Mouse (Mus musculus) embryonic fibroblast, embryonic 13.5 days (primary cell): ENCODE measurements around the gene Abraxas2.

Source experiments
- CTCF ChIP-seq: IDR thresholded peaks from 2 replicates; pipeline ENCODE4 v1.5.1; 2011; ENCODE audit warnings: mild to moderate bottlenecking, control low read depth, low read length, moderate library complexity, borderline replicate concordance; ENCODE audit not compliant: insufficient read depth
- POLR2A ChIP-seq: IDR thresholded peaks from 2 replicates; pipeline ENCODE4 v1.6.1; 2011; ENCODE audit warnings: low read depth, mild to moderate bottlenecking, control low read depth, low read length, moderate library complexity

DNA sequence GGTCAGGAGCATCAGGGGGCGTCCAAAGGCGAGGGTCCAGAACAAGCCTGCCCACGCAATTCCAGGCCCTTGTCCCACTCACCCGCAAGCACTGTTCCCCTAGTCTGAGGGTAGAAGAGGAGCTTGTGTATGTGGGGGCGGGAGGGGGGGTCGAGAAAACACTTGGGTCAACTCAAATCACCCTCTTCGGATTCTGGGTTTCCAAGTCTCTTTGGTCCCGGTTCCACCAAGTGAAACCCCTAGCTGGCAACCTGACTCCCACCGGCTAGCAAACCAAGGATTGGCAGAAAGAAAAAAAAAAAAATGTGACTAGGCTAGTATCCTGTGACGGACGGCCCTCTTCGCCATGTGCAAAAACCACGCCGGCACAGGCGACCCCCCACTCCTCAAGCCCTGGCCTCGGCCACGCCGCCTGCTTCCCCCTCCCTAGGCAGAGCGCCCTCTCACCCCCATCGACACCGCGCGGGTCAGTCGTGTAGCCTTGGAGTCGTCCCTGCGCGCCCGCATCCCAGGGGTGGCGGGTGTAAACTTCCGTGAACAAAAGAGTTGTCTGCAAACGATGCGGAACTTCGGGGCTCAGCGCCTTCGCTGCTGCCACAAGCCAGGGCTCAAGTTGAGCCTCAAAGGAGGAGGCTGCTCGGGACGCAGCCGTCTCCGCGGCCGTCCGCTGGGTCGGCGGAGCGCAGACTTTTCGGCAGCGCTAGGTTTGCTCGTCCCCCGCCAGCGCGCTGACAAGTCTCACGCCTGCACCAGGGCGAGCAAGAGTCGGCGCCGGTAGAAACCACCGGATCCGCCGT, 46.2 kb upstream of the Abraxas2 start:
- no peak for TF ChIP-seq POLR2A
- TF ChIP-seq CTCF = no peak
